Mouse (Mus musculus) bone marrow, adult 2 months (tissue): Measurements from ENCODE around the gene Eif4ebp2. TPM values are rescaled to one million over a fixed set of nuclear protein-coding genes. Genes with fewer than 3 reads are reported as not detected.

ENCODE experiments used
- H3K27ac ChIP-seq: fragments of 200-500 bp; 2 replicates; pipeline ENCODE4 v1.5.1; 2012; ENCODE audit warnings: low read depth, mild to moderate bottlenecking, control low read depth, inconsistent platforms, low read length; ENCODE audit not compliant: control insufficient read depth, poor library complexity, insufficient read depth
- H3K4me1 ChIP-seq: fragments of 200-500 bp; 2 replicates; pipeline ENCODE4 v1.6.1; 2011; ENCODE audit warnings: low read length; ENCODE audit not compliant: control insufficient read depth, insufficient read depth
- H3K4me3 ChIP-seq: fragments of 200-500 bp; replicated peaks from 2 replicates; pipeline ENCODE3; 2011; ENCODE audit warnings: mild to moderate bottlenecking, low read depth, low read length, control low read depth; ENCODE audit not compliant: control insufficient read depth
- CTCF ChIP-seq: fragments of 200-500 bp; IDR thresholded peaks from 2 replicates; pipeline ENCODE4 v1.5.1; 2011; ENCODE audit warnings: low read length, control low read depth; ENCODE audit not compliant: control insufficient read depth, insufficient read depth
- POLR2A ChIP-seq: fragments of 200-500 bp; IDR thresholded peaks from 2 replicates; pipeline ENCODE4 v1.6.1; 2011; ENCODE audit warnings: low read depth, mild to moderate bottlenecking, control low read depth, low read length, borderline replicate concordance; ENCODE audit not compliant: control insufficient read depth
- WGBS: fragments of 180-500 bp; shearing (Covaris S2); methylation state at CpG from one replicate; pipeline ENCODE4 v1.1.7; 2018; 5-methylcytosine and 5-hydroxymethylcytosine counted together
- polyA plus RNA-seq: library from polyadenylated mRNA; stranded (reverse); fragments of >200 nt; gene quantifications from 2 replicates; pipeline ENCODE4 v1.2.4, GENCODE M21; 2011; ENCODE audit warnings: low replicate concordance; ENCODE audit not compliant: missing spikeins, insufficient read depth, insufficient read length

Eif4ebp2 gene
- polyA plus RNA-seq, 1 experiment, result 39.8 TPM

GRCm38 (mm10) chr10:61429043-61429442 is 23.4 kb downstream of the Eif4ebp2 start:
- no peak overlapping the region for H3K4me3 ChIP-seq
- WGBS, result 87% methylated on average over 5 of the region's 5 CpGs
- no peak overlapping the region for H3K27ac ChIP-seq
- TF ChIP-seq POLR2A (no peak), CTCF (no peak)
- no peaks in the 10 kb centered on the region for H3K4me1 ChIP-seq

DNA sequence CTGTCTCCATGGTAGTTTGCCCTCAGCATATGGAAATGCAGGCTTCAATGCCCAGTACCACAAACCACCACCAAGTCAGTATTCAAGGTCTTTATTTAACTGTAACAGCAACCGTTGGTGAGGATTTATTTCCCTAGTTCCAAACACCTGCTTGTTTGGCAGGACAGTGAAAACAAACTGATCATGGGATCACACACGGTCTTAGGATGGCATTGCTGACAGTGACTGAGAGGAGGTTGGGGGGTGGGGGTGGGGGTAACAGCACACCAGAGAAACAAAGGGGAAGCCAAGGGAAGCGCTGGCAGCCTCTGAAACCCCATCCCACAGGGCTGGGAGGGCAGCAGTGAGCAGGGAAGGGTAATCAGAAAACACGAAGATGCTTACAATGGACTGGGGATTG is 24.0 kb downstream of the Eif4ebp2 start:
- TF ChIP-seq POLR2A, result no peak
- no peak for TF ChIP-seq CTCF
- Histone ChIP-seq H3K4me3 (no peak overlapping the region), H3K4me1 (no peaks in the 10 kb centered on the region), H3K27ac (no peak overlapping the region)
- WGBS, result 61% methylated on average over 4 of the region's 4 CpGs

- H3K4me1 ChIP-seq, result no peaks in the 10 kb centered on the region
- H3K27ac ChIP-seq, result no peak overlapping the region
- H3K4me3 ChIP-seq, result no peak overlapping the region
- 61% methylated on average over 6 of the region's 6 CpGs for WGBS
- TF ChIP-seq CTCF (no peak), POLR2A (no peak)
Measured at GRCm38 (mm10) chr10:61427951-61428350, 24.5 kb downstream of the Eif4ebp2 start.

DNA sequence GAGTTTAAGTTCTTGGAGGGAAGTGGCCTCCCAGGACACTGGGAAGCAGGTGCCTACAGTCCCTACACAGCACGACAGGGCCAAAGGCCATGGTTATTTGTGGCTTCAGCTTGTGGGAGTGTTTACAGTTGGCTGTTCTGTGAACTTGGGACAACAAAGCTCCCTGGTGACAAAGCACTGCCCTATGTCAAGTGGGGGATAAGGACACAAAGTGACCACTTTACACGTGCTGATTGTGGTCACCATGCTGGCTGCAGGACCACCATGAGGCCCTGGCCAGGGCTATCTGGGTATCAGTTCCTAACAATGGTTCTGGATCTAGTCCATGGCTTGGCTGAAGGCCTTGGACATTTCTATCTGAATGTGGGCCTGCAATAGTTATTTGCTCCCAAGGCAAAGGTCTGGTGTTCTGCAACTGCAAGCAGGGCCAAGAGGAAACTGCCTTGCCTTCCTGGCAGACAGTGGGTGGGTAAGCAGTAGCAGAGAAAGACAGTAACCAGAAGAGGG is 26.2 kb downstream of the Eif4ebp2 start:
- TF ChIP-seq CTCF (no peak), POLR2A (no peak)
- H3K27ac ChIP-seq, result no peak overlapping the region
- 72% methylated on average over 2 of the region's 2 CpGs for WGBS
- H3K4me3 ChIP-seq, result no peak overlapping the region
- H3K4me1 ChIP-seq, result no peaks in the 10 kb centered on the region

DNA sequence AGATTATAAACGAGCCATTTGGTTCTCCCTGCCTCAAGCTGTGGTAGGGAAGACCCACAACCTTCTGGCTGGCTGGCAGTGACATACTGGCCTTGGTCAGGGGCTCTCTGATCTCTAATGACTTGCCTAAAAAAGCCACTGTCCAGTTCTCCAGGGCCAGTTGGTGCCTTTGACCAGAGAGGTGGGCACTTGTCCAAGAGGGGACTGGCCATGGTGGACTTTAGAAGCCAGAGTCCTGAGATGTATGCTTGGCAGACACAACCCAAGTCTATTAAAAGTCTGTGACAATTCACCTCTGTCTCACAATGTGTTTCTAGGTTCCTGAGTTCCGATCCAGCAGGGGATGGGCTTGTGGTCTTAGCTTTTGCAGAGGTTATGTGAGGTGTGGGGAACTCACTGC is 27.4 kb downstream of the Eif4ebp2 start:
- H3K27ac ChIP-seq, result no peak overlapping the region
- no peak for TF ChIP-seq CTCF
- no peak for TF ChIP-seq POLR2A
- H3K4me3 ChIP-seq, result no peak overlapping the region
- no peaks in the 10 kb centered on the region for H3K4me1 ChIP-seq
- 55% methylated on average over 2 of the region's 2 CpGs for WGBS

DNA sequence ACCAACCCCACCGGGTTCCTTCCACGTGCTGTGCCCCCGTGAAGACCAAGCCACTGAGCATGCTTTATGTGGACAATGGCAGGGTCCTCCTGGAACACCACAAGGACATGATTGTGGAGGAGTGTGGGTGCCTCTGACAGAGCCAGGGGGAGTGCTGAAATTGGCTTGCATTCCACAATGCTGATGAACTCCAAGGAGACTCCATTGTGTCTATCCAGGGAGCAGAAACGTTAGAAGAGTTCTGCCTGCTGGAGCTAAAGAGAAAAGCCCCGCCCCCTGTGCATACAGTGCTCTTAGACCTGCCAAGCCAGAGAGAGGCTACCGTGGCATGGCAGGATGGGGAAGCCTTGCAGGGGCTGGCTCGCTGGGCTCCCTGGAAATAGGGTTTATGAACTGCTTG is 28.0 kb downstream of the Eif4ebp2 start:
- TF ChIP-seq POLR2A (no peak), CTCF (no peak)
- WGBS, result 6% methylated on average over 7 of the region's 7 CpGs
- H3K4me1 ChIP-seq, result no peaks in the 10 kb centered on the region
- H3K4me3 ChIP-seq, result no peak overlapping the region
- H3K27ac ChIP-seq, result no peak overlapping the region

- TF ChIP-seq POLR2A (no peak), CTCF (peak; percentile 15; the same call in 1 of the 2 replicates)
- no peak overlapping the region for H3K4me3 ChIP-seq
Measured at GRCm38 (mm10) chr10:61423289-61423688, 29.2 kb downstream of the Eif4ebp2 start.

DNA sequence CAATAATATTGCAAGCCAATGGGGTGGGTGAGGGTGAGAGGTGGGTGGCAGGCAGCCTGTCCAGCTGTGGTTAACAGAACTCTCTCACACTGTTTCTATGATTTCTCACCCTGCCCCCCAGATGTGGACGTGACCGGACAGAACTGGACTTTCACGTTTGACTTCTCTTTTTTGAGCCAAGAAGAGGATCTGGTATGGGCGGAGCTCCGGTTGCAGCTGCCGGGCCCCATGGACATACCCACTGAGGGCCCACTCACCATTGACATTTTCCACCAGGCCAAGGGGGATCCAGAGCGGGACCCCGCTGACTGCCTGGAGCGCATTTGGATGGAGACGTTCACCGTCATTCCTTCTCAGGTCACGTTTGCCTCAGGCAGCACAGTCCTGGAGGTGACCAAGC is 29.6 kb downstream of the Eif4ebp2 start:
- 60% methylated on average over 12 of the region's 12 CpGs for whole genome bisulfite sequencing
- Histone ChIP-seq H3K27ac (no peak overlapping the region), H3K4me3 (no peak overlapping the region), H3K4me1 (no peaks in the 10 kb centered on the region)
- no peak for TF ChIP-seq POLR2A
- no peak for TF ChIP-seq CTCF

More at GRCm38 (mm10) chr10:61423289-61423688, 29.2 kb downstream of the Eif4ebp2 start:
- H3K4me1 ChIP-seq, result no peaks in the 10 kb centered on the region
- no peak overlapping the region for H3K27ac ChIP-seq
- 63% methylated on average over 10 of the region's 10 CpGs for WGBS

DNA sequence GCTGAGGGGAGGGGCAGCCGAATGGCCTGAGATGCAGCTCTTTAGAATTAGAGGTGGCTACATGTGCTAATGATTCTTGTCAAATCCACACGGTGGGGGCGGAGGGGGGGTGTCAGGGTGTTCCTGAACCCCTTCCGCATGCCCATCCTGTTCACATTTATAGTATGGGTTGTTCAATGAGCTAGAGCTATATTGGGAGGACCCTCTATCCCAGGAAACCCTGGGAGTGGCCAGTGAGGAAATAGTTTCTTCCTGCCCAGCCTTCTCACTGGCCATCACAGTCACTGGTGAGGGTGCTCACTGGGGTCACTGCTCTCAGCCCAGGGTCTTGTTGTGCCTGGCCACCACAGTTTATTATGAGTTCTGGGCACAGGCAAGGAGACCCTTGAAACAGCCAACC is 32.5 kb downstream of the Eif4ebp2 start:
- Histone ChIP-seq H3K4me3 (no peak overlapping the region), H3K4me1 (no peaks in the 10 kb centered on the region), H3K27ac (no peak overlapping the region)
- no peak for TF ChIP-seq CTCF
- TF ChIP-seq POLR2A, result no peak
- WGBS, result 39% methylated on average over 4 of the region's 4 CpGs
